Comparison of ENCODE assay signal across 20 mouse cellular contexts in genomic region chr5:139020595-139020994, GRCm38 (mm10). TPM values are rescaled to one million over a fixed set of nuclear protein-coding genes. Genes with fewer than 3 reads are reported as not detected.
DNase-seq lines count a peak whose midpoint lies in the region; ATAC-seq lines count a peak whose summit lies in the region.
"Had no signal": no experiment of that assay in that cellular context is flagged by ENCODE, and none has a peak within 500 bp of the region (broad histone marks: within the 10 kb centered on the region; RNA-seq: fewer than 3 reads in every experiment).

No protein-coding gene starts in this region.

- 0 out of 2 replicates have a peak, but pooled peaks have one; percentile 41 for ATAC-seq in liver, embryonic 13.5 days (ENCODE audit: low read depth)
- ATAC-seq in liver, embryonic 11.5 days (replicated peaks; ENCODE audit: low FRiP score), result no peak
- no peak for ATAC-seq in kidney, embryonic 14.5 days (ENCODE audit: low FRiP score, low TSS enrichment)
- ATAC-seq in erythroblast, adult 5-6 weeks (replicated peaks; ENCODE audit: low FRiP score, poor library complexity, severe bottlenecking), result no peak
- ATAC-seq: forebrain, embryonic 14.5 days had no signal

- WGBS in liver, embryonic 13.5 days (ENCODE audit: insufficient replicate concordance), result 51% methylated on average over 6 of the region's 6 CpGs
- WGBS in liver, embryonic 11.5 days, result 61% methylated on average over 6 of the region's 6 CpGs
- WGBS in kidney, embryonic 14.5 days, result 40% methylated on average over 6 of the region's 6 CpGs

- H3K4me1 ChIP-seq in liver, embryonic 13.5 days (replicated peaks), result peaks cover 10% of the 10 kb centered on the region
- H3K4me1 ChIP-seq in liver, embryonic 11.5 days (replicated peaks; ENCODE audit: control insufficient read depth, insufficient read depth, low read length), result no peaks in the 10 kb centered on the region
- peaks cover 4% of the 10 kb centered on the region; the same call in 1 of the 2 replicates for H3K4me1 ChIP-seq in kidney, embryonic 14.5 days (ENCODE audit: control insufficient read depth, insufficient read depth, low read length)
- H3K4me1 ChIP-seq: embryonic facial prominence, embryonic 13.5 days; hindbrain, embryonic 12.5 days had no signal

- H3K4me3 ChIP-seq in liver, embryonic 13.5 days (replicated peaks), result no peak overlapping the region
- H3K4me3 ChIP-seq in liver, embryonic 11.5 days (ENCODE audit: low read depth, low read length), result no peak overlapping the region
- H3K4me3 ChIP-seq in kidney, embryonic 14.5 days (ENCODE audit: low read length), result no peak overlapping the region
- H3K4me3 ChIP-seq: embryonic facial prominence, embryonic 13.5 days; heart, embryonic 13.5 days; hindbrain, embryonic 12.5 days had no signal

- DNase-seq in liver, embryonic 13.5 days, result no peak
- DNase-seq in liver, embryonic 11.5 days (ENCODE audit: low spot score), result no peak
- DNase-seq in kidney, postnatal 14 days, result peak; percentile 75
- no peak for DNase-seq in urinary bladder, postnatal 14 days (ENCODE audit: low spot score)
- DNase-seq in urinary bladder, adult 18-20 months (ENCODE audit: low spot score in 2 of 2), result no peak
- no peak for DNase-seq in urinary bladder, postnatal 10 days (ENCODE audit: low spot score)
- DNase-seq: adrenal gland, postnatal 25 days; cerebellum, adult 18-20 months; cerebellum, adult 9-11 months; cerebellum, postnatal 36 days; gastrocnemius, postnatal 36 days; heart, adult 11 months; heart, postnatal 4 days had no signal

- H3K9ac ChIP-seq in liver, embryonic 13.5 days, result no peak overlapping the region
- no peak overlapping the region for H3K9ac ChIP-seq in liver, embryonic 11.5 days (ENCODE audit: low read depth, low read length)
- H3K9ac ChIP-seq in kidney, embryonic 14.5 days (ENCODE audit: low read depth, low read length), result 0 out of 2 replicates have a peak overlapping the region, but pooled peaks have one; percentile 4
- H3K9ac ChIP-seq: embryonic facial prominence, embryonic 13.5 days; heart, embryonic 13.5 days; hindbrain, embryonic 12.5 days had no signal

- no peaks in the 10 kb centered on the region for H3K27me3 ChIP-seq in liver, embryonic 13.5 days
- H3K27me3 ChIP-seq in liver, embryonic 11.5 days (replicated peaks; ENCODE audit: control insufficient read depth, insufficient read depth, low read length), result no peaks in the 10 kb centered on the region
- no peaks in the 10 kb centered on the region for H3K27me3 ChIP-seq in kidney, embryonic 14.5 days (ENCODE audit: control insufficient read depth, insufficient read depth, low read length)
- H3K27me3 ChIP-seq: embryonic facial prominence, embryonic 13.5 days; heart, embryonic 13.5 days; hindbrain, embryonic 12.5 days had no signal

- no peak overlapping the region for H3K4me2 ChIP-seq in liver, embryonic 13.5 days
- H3K4me2 ChIP-seq in liver, embryonic 11.5 days, result no peak overlapping the region
- no peak overlapping the region for H3K4me2 ChIP-seq in kidney, embryonic 14.5 days (replicated peaks; ENCODE audit: low read depth, low read length)
- H3K4me2 ChIP-seq: embryonic facial prominence, embryonic 13.5 days; heart, embryonic 13.5 days; hindbrain, embryonic 12.5 days had no signal

- H3K9me3 ChIP-seq in liver, embryonic 13.5 days (replicated peaks), result no peaks in the 10 kb centered on the region
- no peaks in the 10 kb centered on the region for H3K9me3 ChIP-seq in liver, embryonic 11.5 days (ENCODE audit: control insufficient read depth, low read length)
- H3K9me3 ChIP-seq in kidney, embryonic 14.5 days (ENCODE audit: control insufficient read depth, low read length), result no peaks in the 10 kb centered on the region
- H3K9me3 ChIP-seq: embryonic facial prominence, embryonic 13.5 days; heart, embryonic 13.5 days; hindbrain, embryonic 12.5 days had no signal

- no peaks in the 10 kb centered on the region for H3K36me3 ChIP-seq in liver, embryonic 13.5 days
- no peaks in the 10 kb centered on the region for H3K36me3 ChIP-seq in liver, embryonic 11.5 days (ENCODE audit: control insufficient read depth, insufficient read depth, low read length)
- H3K36me3 ChIP-seq in kidney, embryonic 14.5 days (ENCODE audit: control insufficient read depth, insufficient read depth, low read length), result no peaks in the 10 kb centered on the region; the same call in 1 of the 2 replicates
- H3K36me3 ChIP-seq: heart, embryonic 13.5 days had no signal

- no peak overlapping the region for H3K27ac ChIP-seq in liver, embryonic 13.5 days
- H3K27ac ChIP-seq in liver, embryonic 11.5 days (ENCODE audit: low read depth, low read length), result no peak overlapping the region
- H3K27ac ChIP-seq in kidney, embryonic 14.5 days (ENCODE audit: low read depth, low read length), result no peak overlapping the region
- H3K27ac ChIP-seq: embryonic facial prominence, embryonic 13.5 days; heart, embryonic 13.5 days; hindbrain, embryonic 12.5 days had no signal

RNA-seq across cellular contexts. Expression of gene Pdgfa, which starts 23.4 kb away (rescaled TPM):
- polyA plus RNA-seq in liver, embryonic 13.5 days (2015; fragmentation: Nextera tagmentation; extraction: Ambion mirVana), result 2.2 and 2.3 TPM in 2 replicates
- 3.4 and 5.0 TPM in 2 replicates for polyA plus RNA-seq in liver, embryonic 11.5 days (2014; fragmentation: Nextera tagmentation; extraction: Ambion mirVana)
- 57.7 and 70.2 TPM in 2 replicates for polyA plus RNA-seq in kidney, embryonic 14.5 days (2014; fragmentation: Nextera tagmentation; extraction: Ambion mirVana)
- not detected in 2 replicates for total RNA-seq in erythroblast, adult 5-6 weeks (2015; ENCODE audit: low replicate concordance)
- not detected in 2 replicates for total RNA-seq in erythroblast, adult 5-6 weeks (2017; ENCODE audit: low replicate concordance)
- total RNA-seq: MEL had no signal
